10 mouse cellular contexts compared by ENCODE assay signal in the genomic region with DNA sequence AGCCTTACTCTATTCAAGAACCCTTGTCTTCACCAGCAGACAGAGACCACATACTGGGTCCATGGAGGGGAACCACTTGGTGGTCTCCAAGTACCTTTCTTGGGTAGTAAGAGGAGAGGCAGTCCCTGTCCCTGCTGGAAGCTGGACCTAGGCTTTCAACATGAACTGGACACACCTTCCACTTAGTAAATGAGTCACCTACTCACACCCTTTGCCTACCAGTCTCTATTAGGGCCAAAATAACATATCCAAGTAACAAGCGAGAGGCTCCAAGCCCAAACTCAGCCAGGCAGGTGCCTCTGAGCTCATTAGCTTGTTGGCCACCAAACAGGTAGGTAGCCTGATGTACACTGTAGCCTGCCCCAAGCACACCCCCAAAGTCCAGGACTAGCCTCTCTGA. TPM values are rescaled to one million over a fixed set of nuclear protein-coding genes. Genes with fewer than 3 reads are reported as not detected.
A peak's percentile ranks its signal among the peaks of the same experiment; 100 is the strongest.
DNase-seq lines count a peak whose midpoint lies in the region; ATAC-seq and TF ChIP-seq lines count a peak whose summit lies in the region.
"Had no signal": no experiment of that assay in that cellular context is flagged by ENCODE, and none has a peak within 500 bp of the region (broad histone marks: within the 10 kb centered on the region; RNA-seq: fewer than 3 reads in every experiment).

No protein-coding gene starts in this region.

- peaks cover 3% of the 10 kb centered on the region for H3K9me3 ChIP-seq in CH12.LX (replicated peaks; ENCODE audit: low read length)
- no peaks in the 10 kb centered on the region for H3K9me3 ChIP-seq in forebrain, embryonic 15.5 days
- H3K9me3 ChIP-seq in liver, embryonic 14.5 days (ENCODE audit: control insufficient read depth, low read length), result no peaks in the 10 kb centered on the region

- TF ChIP-seq POLR2A in CH12.LX (IDR thresholded peaks at IDR 0.05; ENCODE audit: low read depth, low read length), result no peak

- 77% methylated on average over 1 of the region's 1 CpGs for WGBS in forebrain, embryonic 15.5 days
- WGBS in liver, embryonic 14.5 days (ENCODE audit: insufficient replicate concordance), result 68% methylated on average over 1 of the region's 1 CpGs

- DNase-seq in heart, adult 11 months, result peak; percentile 89
- DNase-seq in heart, adult 18-20 months, result no peak
- DNase-seq in CH12.LX (ENCODE audit: extremely low read depth), result no peak
- DNase-seq in liver, embryonic 14.5 days (ENCODE audit: low read depth in 3 of 3, low spot score in 3 of 3), result no peak
- no peak for DNase-seq in layer of hippocampus, adult 18-20 months (ENCODE audit: low spot score in 2 of 2)
- DNase-seq in T-cell, adult 2 months (ENCODE audit: low spot score), result no peak
- DNase-seq in natural killer cell, adult 2 months (ENCODE audit: low spot score in 2 of 2), result no peak

- H3K27me3 ChIP-seq in CH12.LX (replicated peaks), result no peaks in the 10 kb centered on the region
- no peaks in the 10 kb centered on the region for H3K27me3 ChIP-seq in forebrain, embryonic 15.5 days
- no peaks in the 10 kb centered on the region for H3K27me3 ChIP-seq in liver, embryonic 14.5 days (ENCODE audit: control insufficient read depth, insufficient read depth, low read length)

- no peak for TF ChIP-seq CTCF in CH12.LX (conservative IDR thresholded peaks at IDR 0.05 in 1 of 2, IDR thresholded peaks at IDR 0.05 in 1 of 2; ENCODE audit: low read depth in 2 of 2, low read length in 2 of 2)
- TF ChIP-seq CTCF in liver, embryonic 14.5 days (IDR thresholded peaks at IDR 0.05; ENCODE audit: low read depth), result no peak

- no peak for TF ChIP-seq EP300 in CH12.LX (IDR thresholded peaks at IDR 0.05; ENCODE audit: low read length)
- TF ChIP-seq EP300 in liver, embryonic 14.5 days (IDR thresholded peaks at IDR 0.05; ENCODE audit: low read depth), result no peak

- no peak overlapping the region for H3K27ac ChIP-seq in CH12.LX (ENCODE audit: insufficient read depth, low read depth)
- no peak overlapping the region for H3K27ac ChIP-seq in forebrain, embryonic 15.5 days (replicated peaks)
- H3K27ac ChIP-seq in liver, embryonic 14.5 days, result no peak overlapping the region; the same call in 1 of the 2 replicates

- H3K4me2 ChIP-seq in CH12.LX (ENCODE audit: insufficient read depth, low read depth, poor library complexity, severe bottlenecking), result peak overlapping the region; percentile 70
- H3K4me2 ChIP-seq in forebrain, embryonic 15.5 days (replicated peaks), result peak overlapping the region; percentile 61
- H3K4me2 ChIP-seq in liver, embryonic 14.5 days (ENCODE audit: low read depth), result peak overlapping the region; percentile 72

- peaks cover 8 to 33% of the 10 kb centered on the region in 2 experiments; a peak in 3 of 4 replicates for H3K4me1 ChIP-seq in CH12.LX (ENCODE audit: control insufficient read depth in 1 of 2, insufficient read depth in 2 of 2)
- peaks cover 22% of the 10 kb centered on the region for H3K4me1 ChIP-seq in forebrain, embryonic 15.5 days
- peaks cover 6 to 15% of the 10 kb centered on the region in 2 experiments for H3K4me1 ChIP-seq in liver, embryonic 14.5 days (replicated peaks; ENCODE audit: control insufficient read depth in 2 of 2, insufficient read depth in 2 of 2, low read length in 1 of 2)

- H3K4me3 ChIP-seq in CH12.LX (replicated peaks in 1 of 3; ENCODE audit: low read depth in 2 of 3, low read length in 2 of 3, poor library complexity in 1 of 3), result peak overlapping the region; percentile 87 to 97 (median 89)
- H3K4me3 ChIP-seq in forebrain, embryonic 15.5 days, result peak overlapping the region; percentile 86
- H3K4me3 ChIP-seq in liver, embryonic 14.5 days (ENCODE audit: insufficient read depth in 1 of 2, low read depth in 2 of 2, low read length in 2 of 2), result peak overlapping the region; percentile 70 to 84

- H3K79me2 ChIP-seq in CH12.LX (replicated peaks; ENCODE audit: control insufficient read depth, extremely low read depth, insufficient read depth, poor library complexity, severe bottlenecking), result peaks cover 27% of the 10 kb centered on the region

- ATAC-seq in forebrain, embryonic 15.5 days (replicated peaks), result no peak
- ATAC-seq in liver, embryonic 14.5 days (ENCODE audit: insufficient read depth), result no peak

- H3K9ac ChIP-seq in CH12.LX (ENCODE audit: insufficient read depth, low read depth), result peak overlapping the region; percentile 81
- peak overlapping the region; percentile 88 for H3K9ac ChIP-seq in forebrain, embryonic 15.5 days (replicated peaks)
- H3K9ac ChIP-seq in liver, embryonic 14.5 days (replicated peaks), result peak overlapping the region; percentile 78

- no peak for TF ChIP-seq RAD21 in CH12.LX (IDR thresholded peaks at IDR 0.05; ENCODE audit: low read depth, low read length)

- H3K36me3 ChIP-seq in CH12.LX (replicated peaks in 1 of 2; ENCODE audit: control insufficient read depth in 1 of 2, insufficient read depth in 1 of 2, low read length in 1 of 2), result peaks cover 33 to 47% of the 10 kb centered on the region in 2 experiments
- peaks cover 35% of the 10 kb centered on the region for H3K36me3 ChIP-seq in forebrain, embryonic 15.5 days
- peaks cover 16% of the 10 kb centered on the region for H3K36me3 ChIP-seq in liver, embryonic 14.5 days (replicated peaks; ENCODE audit: control insufficient read depth, insufficient read depth, low read depth)

- dilution Hi-C loops in CH12.LX (cut with MboI; ENCODE audit: extremely low pct_ligation_motif_present, extremely low pct_unique_long_range_greater_than_20kb, low sequenced_read_pairs), result no loop called here

- in situ Hi-C loops in CH12.LX (cut with MboI; ENCODE audit: low pct_ligation_motif_present, low pct_unique_long_range_greater_than_20kb, low sequenced_read_pairs), result no loop called here

TF ChIP-seq in CH12.LX, 34 proteins besides CTCF, POLR2A, EP300 and RAD21:
- TF ChIP-seq TBP (conservative IDR thresholded peaks at IDR 0.05; ENCODE audit: low read depth, low read length) (no peak), TCF12 (IDR thresholded peaks at IDR 0.05; ENCODE audit: low read depth, low read length) (no peak), JUND (conservative IDR thresholded peaks at IDR 0.05; ENCODE audit: low read depth, low read length) (no peak), MEF2A (IDR thresholded peaks at IDR 0.05; ENCODE audit: borderline replicate concordance, low read depth, low read length) (no peak), ZMIZ1 (IDR thresholded peaks at IDR 0.05; ENCODE audit: low read depth, low read length) (no peak), POLR2AphosphoS2 (IDR thresholded peaks at IDR 0.05; ENCODE audit: low read depth, low read length) (no peak), RCOR1 (conservative IDR thresholded peaks at IDR 0.05; ENCODE audit: low read depth, low read length) (no peak), MAX (IDR thresholded peaks at IDR 0.05; ENCODE audit: low read length) (no peak), JUN (IDR thresholded peaks at IDR 0.05; ENCODE audit: insufficient read depth, low read depth, low read length) (no peak), MAZ (IDR thresholded peaks at IDR 0.05; ENCODE audit: low read depth, low read length) (no peak), HCFC1 (IDR thresholded peaks at IDR 0.05; ENCODE audit: low read depth, low read length) (no peak)
TF ChIP-seq in CH12.LX: peak in this region for 0.

RNA-seq across cellular contexts. Expression of a gene that starts 1.3 kb away (rescaled TPM):
- not detected for total RNA-seq in heart, adult 18-20 months (2021)
- total RNA-seq in CH12.LX (2012; rRNA removed), result not detected in 2 replicates
- 0.49 TPM in 1 of 2 replicates, not detected in the other for total RNA-seq in CH12.LX (2014; rRNA removed)
- not detected in 2 replicates for polyA plus RNA-seq in CH12.LX (2012; ENCODE audit: insufficient read length, low read depth)
- 0.31 and 0.43 TPM in 2 replicates for polyA plus RNA-seq in forebrain, embryonic 15.5 days (2015; fragmentation: Nextera tagmentation; extraction: Ambion mirVana)
- polyA plus RNA-seq in liver, embryonic 14.5 days (2012; rRNA removed), result not detected in 2 replicates
- not detected in 2 replicates for polyA plus RNA-seq in liver, embryonic 14.5 days (2014; fragmentation: Nextera tagmentation; extraction: Ambion mirVana)
- not detected for total RNA-seq in layer of hippocampus, adult 18-20 months (2021)
- total RNA-seq: common myeloid progenitor, adult 5-6 weeks had no signal
- polyA plus RNA-seq: spleen, adult 2 months had no signal

RNA-seq across cellular contexts. Expression of a gene that starts 5.6 kb away (rescaled TPM):
- 100 to 1,000 TPM in 1 of 2 experiments, 10 to 100 TPM in 1; 93.8 to 101 TPM for total RNA-seq in heart, adult 18-20 months (2021)
- total RNA-seq in CH12.LX (2012; rRNA removed), result 66.2 and 81.8 TPM in 2 replicates
- total RNA-seq in CH12.LX (2014; rRNA removed), result 61.0 and 63.6 TPM in 2 replicates
- 71.2 and 76.6 TPM in 2 replicates for polyA plus RNA-seq in CH12.LX (2012; ENCODE audit: insufficient read length, low read depth)
- polyA plus RNA-seq in forebrain, embryonic 15.5 days (2015; fragmentation: Nextera tagmentation; extraction: Ambion mirVana), result 97.8 and 99.8 TPM in 2 replicates
- polyA plus RNA-seq in liver, embryonic 14.5 days (2012; rRNA removed), result 20.7 and 27.5 TPM in 2 replicates
- 21.4 and 22.2 TPM in 2 replicates for polyA plus RNA-seq in liver, embryonic 14.5 days (2014; fragmentation: Nextera tagmentation; extraction: Ambion mirVana)
- 100 to 1,000 TPM; 258 to 284 TPM for total RNA-seq in layer of hippocampus, adult 18-20 months (2021)

RNA-seq across cellular contexts. Expression of a gene that starts 17.4 kb away (rescaled TPM):
- 1,000 to 10,000 TPM; 2,045 to 2,202 TPM for total RNA-seq in heart, adult 18-20 months (2021)
- 448 and 523 TPM in 2 replicates for total RNA-seq in CH12.LX (2012; rRNA removed)
- 476 and 504 TPM in 2 replicates for total RNA-seq in CH12.LX (2014; rRNA removed)
- 538 and 599 TPM in 2 replicates for polyA plus RNA-seq in CH12.LX (2012; ENCODE audit: insufficient read length, low read depth)
- 542 and 553 TPM in 2 replicates for polyA plus RNA-seq in forebrain, embryonic 15.5 days (2015; fragmentation: Nextera tagmentation; extraction: Ambion mirVana)
- 179 and 292 TPM in 2 replicates for polyA plus RNA-seq in liver, embryonic 14.5 days (2012; rRNA removed)
- 515 and 525 TPM in 2 replicates for polyA plus RNA-seq in liver, embryonic 14.5 days (2014; fragmentation: Nextera tagmentation; extraction: Ambion mirVana)
- 100 to 1,000 TPM; 678 to 718 TPM for total RNA-seq in layer of hippocampus, adult 18-20 months (2021)

RNA-seq across cellular contexts. Expression of a gene that starts 25.6 kb away (rescaled TPM):
- under 1 TPM in 1 of 2 experiments, not detected in 1; 0.42 TPM for total RNA-seq in heart, adult 18-20 months (2021)
- total RNA-seq in CH12.LX (2012; rRNA removed), result not detected in 2 replicates
- total RNA-seq in CH12.LX (2014; rRNA removed), result not detected in 2 replicates
- polyA plus RNA-seq in CH12.LX (2012; ENCODE audit: insufficient read length, low read depth), result 0.50 TPM in 1 of 2 replicates, not detected in the other
- 0.23 TPM in 1 of 2 replicates, not detected in the other for polyA plus RNA-seq in forebrain, embryonic 15.5 days (2015; fragmentation: Nextera tagmentation; extraction: Ambion mirVana)
- 0.21 TPM in 2 replicates for polyA plus RNA-seq in liver, embryonic 14.5 days (2012; rRNA removed)
- polyA plus RNA-seq in liver, embryonic 14.5 days (2014; fragmentation: Nextera tagmentation; extraction: Ambion mirVana), result 0.27 TPM in 1 of 2 replicates, not detected in the other
- not detected for total RNA-seq in layer of hippocampus, adult 18-20 months (2021)

RNA-seq across cellular contexts. Expression of a gene that starts 53.0 kb away (rescaled TPM):
- 1 to 10 TPM in 1 of 2 experiments, under 1 TPM in 1; 0.27 to 2.0 TPM for total RNA-seq in heart, adult 18-20 months (2021)
- total RNA-seq in CH12.LX (2012; rRNA removed), result 0.21 and 0.25 TPM in 2 replicates
- 0.23 TPM in 2 replicates for total RNA-seq in CH12.LX (2014; rRNA removed)
- 0.18 TPM in 1 of 2 replicates, not detected in the other for polyA plus RNA-seq in CH12.LX (2012; ENCODE audit: insufficient read length, low read depth)
- polyA plus RNA-seq in forebrain, embryonic 15.5 days (2015; fragmentation: Nextera tagmentation; extraction: Ambion mirVana), result 0.94 and 1.3 TPM in 2 replicates
- 0.04 and 0.06 TPM in 2 replicates for polyA plus RNA-seq in liver, embryonic 14.5 days (2012; rRNA removed)
- polyA plus RNA-seq in liver, embryonic 14.5 days (2014; fragmentation: Nextera tagmentation; extraction: Ambion mirVana), result not detected in 2 replicates
- 1 to 10 TPM; 3.6 to 3.7 TPM for total RNA-seq in layer of hippocampus, adult 18-20 months (2021)
